Mouse (Mus musculus): Measurements from ENCODE around the gene Jtb. TPM values are rescaled to one million over a fixed set of nuclear protein-coding genes. Genes with fewer than 3 reads are reported as not detected.

Jtb gene
- polyA plus RNA-seq, 1 experiment from 2014 or later: 91.0 TPM

- H3K4me2 ChIP-seq (ENCODE audit: low read depth, low read length): peak overlapping the region; percentile 74
- peak; percentile 73 for ATAC-seq (ENCODE audit: low read depth)
- no peaks in the 10 kb centered on the region for H3K9me3 ChIP-seq (ENCODE audit: control insufficient read depth, low read length)
- H3K4me1 ChIP-seq (replicated peaks; ENCODE audit: control insufficient read depth, insufficient read depth, low read length): peaks cover 13% of the 10 kb centered on the region
- H3K4me3 ChIP-seq (ENCODE audit: low read length): peak overlapping the region; percentile 97
- peaks cover 24% of the 10 kb centered on the region for H3K36me3 ChIP-seq (ENCODE audit: control insufficient read depth, insufficient read depth, low read length)
- peak overlapping the region; percentile 95 for H3K9ac ChIP-seq (ENCODE audit: low read length)
- under 1% methylated on average over 41 of the region's 41 CpGs for WGBS
- H3K27ac ChIP-seq (ENCODE audit: low read length): peak overlapping the region; percentile 93
- H3K27me3 ChIP-seq (ENCODE audit: control insufficient read depth, insufficient read depth, low read depth, low read length): no peaks in the 10 kb centered on the region
Observed at GRCm38 (mm10) chr3:90254419-90255193, 23.2 kb downstream of the Jtb start.

- H3K27me3 ChIP-seq (ENCODE audit: control insufficient read depth, insufficient read depth, low read depth, low read length): no peaks in the 10 kb centered on the region
- H3K4me2 ChIP-seq (ENCODE audit: low read depth, low read length): peak overlapping the region; percentile 74
- peak overlapping the region; percentile 93; the same call in 1 of the 2 replicates for H3K27ac ChIP-seq (ENCODE audit: low read length)
- 9% methylated on average over 2 of the region's 2 CpGs for WGBS
- H3K9ac ChIP-seq (ENCODE audit: low read length): peak overlapping the region; percentile 95
- H3K4me1 ChIP-seq (replicated peaks; ENCODE audit: control insufficient read depth, insufficient read depth, low read length): peaks cover 13% of the 10 kb centered on the region
- ATAC-seq (ENCODE audit: low read depth): no peak
- H3K36me3 ChIP-seq (ENCODE audit: control insufficient read depth, insufficient read depth, low read length): peaks cover 26% of the 10 kb centered on the region
- H3K9me3 ChIP-seq (ENCODE audit: control insufficient read depth, low read length): no peaks in the 10 kb centered on the region
- peak overlapping the region; percentile 97 for H3K4me3 ChIP-seq (ENCODE audit: low read length)
Observed at GRCm38 (mm10) chr3:90255194-90255565, 23.8 kb downstream of the Jtb start.

- H3K27me3 ChIP-seq (ENCODE audit: control insufficient read depth, insufficient read depth, low read depth, low read length): no peaks in the 10 kb centered on the region
- ATAC-seq (ENCODE audit: low read depth): no peak
- H3K9me3 ChIP-seq (ENCODE audit: control insufficient read depth, low read length): no peaks in the 10 kb centered on the region
- H3K4me2 ChIP-seq (ENCODE audit: low read depth, low read length): no peak overlapping the region
- no peak overlapping the region for H3K9ac ChIP-seq (ENCODE audit: low read length)
- H3K36me3 ChIP-seq (ENCODE audit: control insufficient read depth, insufficient read depth, low read length): peaks cover 32% of the 10 kb centered on the region
- H3K27ac ChIP-seq (ENCODE audit: low read length): no peak overlapping the region
- WGBS: 90% methylated on average over 14 of the region's 14 CpGs
- H3K4me3 ChIP-seq (ENCODE audit: low read length): no peak overlapping the region
- peaks cover 13% of the 10 kb centered on the region for H3K4me1 ChIP-seq (replicated peaks; ENCODE audit: control insufficient read depth, insufficient read depth, low read length)
Observed at GRCm38 (mm10) chr3:90255784-90256353, 24.5 kb downstream of the Jtb start.

GRCm38 (mm10) chr3:90256731-90257530 is 25.5 kb downstream of the Jtb start:
- Histone ChIP-seq H3K9ac (ENCODE audit: low read length) (no peak overlapping the region), H3K4me2 (ENCODE audit: low read depth, low read length) (no peak overlapping the region), H3K27me3 (ENCODE audit: control insufficient read depth, insufficient read depth, low read depth, low read length) (no peaks in the 10 kb centered on the region), H3K36me3 (ENCODE audit: control insufficient read depth, insufficient read depth, low read length) (peaks cover 31% of the 10 kb centered on the region), H3K9me3 (ENCODE audit: control insufficient read depth, low read length) (no peaks in the 10 kb centered on the region), H3K4me1 (replicated peaks; ENCODE audit: control insufficient read depth, insufficient read depth, low read length) (peaks cover 13% of the 10 kb centered on the region), H3K4me3 (ENCODE audit: low read length) (no peak overlapping the region), H3K27ac (ENCODE audit: low read length) (no peak overlapping the region)
- no peak for ATAC-seq (ENCODE audit: low read depth)
- 84% methylated on average over 19 of the region's 19 CpGs for WGBS

GRCm38 (mm10) chr3:90258521-90258920 is 27.1 kb downstream of the Jtb start:
- Histone ChIP-seq H3K27ac (ENCODE audit: low read length) (no peak overlapping the region), H3K4me1 (replicated peaks; ENCODE audit: control insufficient read depth, insufficient read depth, low read length) (peaks cover 13% of the 10 kb centered on the region), H3K36me3 (ENCODE audit: control insufficient read depth, insufficient read depth, low read length) (peaks cover 37% of the 10 kb centered on the region), H3K4me3 (ENCODE audit: low read length) (no peak overlapping the region), H3K9ac (ENCODE audit: low read length) (no peak overlapping the region), H3K4me2 (ENCODE audit: low read depth, low read length) (no peak overlapping the region), H3K9me3 (ENCODE audit: control insufficient read depth, low read length) (no peaks in the 10 kb centered on the region), H3K27me3 (ENCODE audit: control insufficient read depth, insufficient read depth, low read depth, low read length) (no peaks in the 10 kb centered on the region)
- no peak for ATAC-seq (ENCODE audit: low read depth)
- WGBS: 91% methylated on average over 4 of the region's 4 CpGs

- Histone ChIP-seq H3K4me3 (ENCODE audit: low read length) (no peak overlapping the region), H3K4me2 (ENCODE audit: low read depth, low read length) (no peak overlapping the region), H3K27ac (ENCODE audit: low read length) (no peak overlapping the region), H3K36me3 (ENCODE audit: control insufficient read depth, insufficient read depth, low read length) (peaks cover 34% of the 10 kb centered on the region), H3K9ac (ENCODE audit: low read length) (no peak overlapping the region), H3K9me3 (ENCODE audit: control insufficient read depth, low read length) (no peaks in the 10 kb centered on the region), H3K4me1 (replicated peaks; ENCODE audit: control insufficient read depth, insufficient read depth, low read length) (peaks cover 9% of the 10 kb centered on the region), H3K27me3 (ENCODE audit: control insufficient read depth, insufficient read depth, low read depth, low read length) (no peaks in the 10 kb centered on the region)
- WGBS: 87% methylated on average over 5 of the region's 5 CpGs
- no peak for ATAC-seq (ENCODE audit: low read depth)
Observed at GRCm38 (mm10) chr3:90263121-90263771, 31.8 kb downstream of the Jtb start.

GRCm38 (mm10) chr3:90264687-90265033 is 33.3 kb downstream of the Jtb start:
- Histone ChIP-seq H3K4me2 (ENCODE audit: low read depth, low read length) (peak overlapping the region; percentile 62), H3K27me3 (ENCODE audit: control insufficient read depth, insufficient read depth, low read depth, low read length) (no peaks in the 10 kb centered on the region), H3K9ac (ENCODE audit: low read length) (peak overlapping the region; percentile 87), H3K36me3 (ENCODE audit: control insufficient read depth, insufficient read depth, low read length) (peaks cover 25% of the 10 kb centered on the region), H3K9me3 (ENCODE audit: control insufficient read depth, low read length) (no peaks in the 10 kb centered on the region), H3K27ac (ENCODE audit: low read length) (peak overlapping the region; percentile 98), H3K4me3 (ENCODE audit: low read length) (peak overlapping the region; percentile 81), H3K4me1 (replicated peaks; ENCODE audit: control insufficient read depth, insufficient read depth, low read length) (peaks cover 9% of the 10 kb centered on the region)
- 32% methylated on average over 10 of the region's 10 CpGs for WGBS
- no peak for ATAC-seq (ENCODE audit: low read depth)

DNA sequence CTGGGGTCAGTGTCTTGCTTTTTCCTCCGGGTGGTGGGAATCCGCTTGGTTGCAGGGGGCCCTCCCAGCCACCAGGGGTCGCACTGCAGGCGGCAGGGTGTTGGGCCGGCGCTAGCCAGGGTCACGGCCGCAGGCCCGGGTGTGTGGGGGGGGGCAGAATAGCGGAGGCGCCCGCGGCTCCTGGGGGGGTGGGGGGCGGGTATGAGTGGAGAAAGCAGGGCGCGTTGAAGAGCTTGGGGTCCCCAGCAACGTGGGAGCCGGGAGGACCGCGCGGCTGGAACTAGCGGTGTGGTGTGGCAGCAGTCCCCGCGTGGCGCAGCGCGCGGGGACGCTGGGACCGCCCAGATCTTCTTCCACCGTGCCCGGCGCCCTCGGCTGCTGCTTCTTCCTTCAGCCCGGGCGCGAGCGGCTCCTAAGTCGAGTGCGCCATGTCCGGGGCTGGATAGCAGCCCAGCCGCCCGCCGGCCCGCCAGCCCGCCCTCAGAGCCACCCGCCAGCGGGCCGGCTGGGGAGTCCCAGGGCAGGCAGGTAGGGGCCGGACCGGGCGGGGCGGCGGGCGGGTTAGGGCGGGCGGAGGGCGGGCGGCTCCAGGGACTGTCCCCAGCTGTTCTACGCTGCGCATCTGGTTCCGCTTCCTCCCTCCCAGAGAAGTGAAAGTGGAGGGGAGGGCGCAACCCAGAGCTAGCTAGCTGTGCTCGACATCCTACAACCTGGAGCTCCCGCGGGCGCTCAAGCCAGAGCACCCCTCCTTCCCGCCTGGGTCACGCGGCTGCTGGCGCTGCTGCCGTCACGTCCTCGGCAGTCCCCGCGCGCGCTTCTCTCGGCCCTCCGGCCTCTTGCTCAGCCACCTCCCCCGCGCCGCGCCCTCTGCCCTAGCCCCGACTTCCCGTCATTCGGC is 33.9 kb downstream of the Jtb start, which contains the start of gene Dennd4b:
Gene Dennd4b, plus strand, starts transcription at position 152 of the 898 bp plus-strand sequence.
- Histone ChIP-seq H3K4me3 (ENCODE audit: low read length) (peak within 1 kb of the TSS; percentile 81), H3K27me3 (ENCODE audit: control insufficient read depth, insufficient read depth, low read depth, low read length) (no peaks in the 10 kb centered on the region), H3K4me2 (ENCODE audit: low read depth, low read length) (peak within 1 kb of the TSS; percentile 62), H3K36me3 (ENCODE audit: control insufficient read depth, insufficient read depth, low read length) (peaks cover 23% of the 10 kb centered on the region), H3K9ac (ENCODE audit: low read length) (peak within 1 kb of the TSS; percentile 87), H3K4me1 (replicated peaks; ENCODE audit: control insufficient read depth, insufficient read depth, low read length) (peaks cover 9% of the 10 kb centered on the region), H3K27ac (ENCODE audit: low read length) (peak within 1 kb of the TSS; percentile 98), H3K9me3 (ENCODE audit: control insufficient read depth, low read length) (no peaks in the 10 kb centered on the region)
- ATAC-seq (ENCODE audit: low read depth): peak; percentile 95
- under 1% methylated on average over 54 of the region's 87 CpGs for WGBS

Data from lung, embryonic 16.5 days (tissue).